Mouse (Mus musculus) heart, embryonic 14.5 days (tissue): ENCODE results near the gene Mthfr. TPM values are rescaled to one million over a fixed set of nuclear protein-coding genes. Genes with fewer than 3 reads are reported as not detected.

Experiments used
- ATAC-seq: fragments of 200-750 bp; cut with Nextera tagmentation; 2 replicates; pipeline ENCODE4 v1.8.0; 2017; ENCODE audit warnings: low read depth, moderate TSS enrichment; ENCODE audit not compliant: insufficient number of reproducible peaks, insufficient read depth, low FRiP score
- H3K27ac ChIP-seq, 2 experiments: fragments of 200-500 bp in 1 of 2; fragments of 300-500 bp in 1 of 2; sonication (generic) in 1 of 2; replicated peaks in 1 of 2; 2 replicates each; pipeline ENCODE4 v1.5.1; 2012 to 2014; ENCODE audit warnings: low read depth in 2 of 2, low read length in 2 of 2, control low read depth in 1 of 2, mild to moderate bottlenecking in 1 of 2, mixed read lengths in 1 of 2; ENCODE audit not compliant: control insufficient read depth in 1 of 2, insufficient read depth in 1 of 2
- H3K27me3 ChIP-seq: fragments of 300-500 bp; sonication (generic); 2 replicates; pipeline ENCODE4 v1.6.1; 2014; ENCODE audit warnings: mild to moderate bottlenecking, low read length, control low read depth; ENCODE audit not compliant: control insufficient read depth, insufficient read depth
- H3K36me3 ChIP-seq: fragments of 300-500 bp; sonication (generic); 2 replicates; pipeline ENCODE4 v1.6.1; 2014; ENCODE audit warnings: mild to moderate bottlenecking, control low read depth, low read length, mixed read lengths; ENCODE audit not compliant: control insufficient read depth, insufficient read depth
- H3K4me1 ChIP-seq, 2 experiments: fragments of 200-500 bp in 1 of 2; fragments of 300-500 bp in 1 of 2; sonication (generic) in 1 of 2; 2 replicates each; pipeline ENCODE4 v1.6.1; 2012 to 2014; ENCODE audit warnings: low read length in 2 of 2, control low read depth in 1 of 2, mixed read lengths in 1 of 2; ENCODE audit not compliant: control insufficient read depth in 2 of 2, insufficient read depth in 2 of 2
- H3K4me2 ChIP-seq: fragments of 300-500 bp; sonication (generic); 2 replicates; pipeline ENCODE4 v1.6.1; 2014; ENCODE audit warnings: mild to moderate bottlenecking, low read length
- H3K4me3 ChIP-seq, 2 experiments: fragments of 200-500 bp in 1 of 2; fragments of 300-500 bp in 1 of 2; sonication (generic) in 1 of 2; 2 replicates each; pipeline ENCODE4 v1.5.1; 2012 to 2014; ENCODE audit warnings: low read length in 2 of 2, mild to moderate bottlenecking in 2 of 2, control low read depth in 1 of 2, low read depth in 1 of 2, moderate library complexity in 1 of 2; ENCODE audit not compliant: control insufficient read depth in 1 of 2, insufficient read depth in 1 of 2
- H3K9ac ChIP-seq: fragments of 300-500 bp; sonication (generic); 2 replicates; pipeline ENCODE4 v1.6.1; 2014; ENCODE audit warnings: mild to moderate bottlenecking, low read length
- H3K9me3 ChIP-seq: fragments of 300-500 bp; sonication (generic); 2 replicates; pipeline ENCODE4 v1.6.1; 2016; ENCODE audit warnings: low read length, control low read depth; ENCODE audit not compliant: control insufficient read depth
- WGBS: fragments of 180-500 bp; shearing (Covaris S2); extraction: QIAGEN DNeasy Blood & Tissue Kit; methylation state at CpG from one replicate; pipeline ENCODE4 v1.1.7; 2014; 5-methylcytosine and 5-hydroxymethylcytosine counted together
- polyA plus RNA-seq: library from polyadenylated mRNA; unstranded; fragments of >200 nt; fragmentation: Nextera tagmentation; extraction: Ambion mirVana; gene quantifications from 2 replicates; pipeline ENCODE4 v1.2.1, GENCODE M21; 2014

Mthfr gene
- polyA plus RNA-seq, 1 experiment from 2014 or later: 9.7 TPM

- H3K36me3 ChIP-seq: peaks cover 59% of the 10 kb centered on the region
- ATAC-seq: no peak
- H3K4me2 ChIP-seq: no peak overlapping the region
- H3K27me3 ChIP-seq: no peaks in the 10 kb centered on the region
- peaks cover 8 to 10% of the 10 kb centered on the region in 2 experiments; a peak in 2 of 4 replicates for H3K4me1 ChIP-seq
- no peak overlapping the region for H3K4me3 ChIP-seq
- no peak overlapping the region for H3K9ac ChIP-seq
- no peaks in the 10 kb centered on the region for H3K9me3 ChIP-seq
- no peak overlapping the region for H3K27ac ChIP-seq
- WGBS: 85% methylated on average over 9 of the region's 9 CpGs
Observed at GRCm38 (mm10) chr4:148058218-148058819, 19.4 kb downstream of the Mthfr start.

- peaks cover 8 to 10% of the 10 kb centered on the region in 2 experiments; a peak in 2 of 4 replicates for H3K4me1 ChIP-seq
- H3K36me3 ChIP-seq: peaks cover 52% of the 10 kb centered on the region
- H3K9ac ChIP-seq: no peak overlapping the region
- no peak overlapping the region for H3K4me2 ChIP-seq
- H3K27ac ChIP-seq: no peak overlapping the region
- no peaks in the 10 kb centered on the region for H3K27me3 ChIP-seq
- WGBS: 92% methylated on average over 6 of the region's 6 CpGs
- H3K9me3 ChIP-seq: no peaks in the 10 kb centered on the region
- no peak for ATAC-seq
- H3K4me3 ChIP-seq: no peak overlapping the region
Observed at GRCm38 (mm10) chr4:148058993-148059392, 20.1 kb downstream of the Mthfr start.

GRCm38 (mm10) chr4:148060120-148061085 is 21.5 kb downstream of the Mthfr start:
- H3K27me3 ChIP-seq: no peaks in the 10 kb centered on the region
- ATAC-seq: no peak
- WGBS: 48% methylated on average over 13 of the region's 13 CpGs
- no peak overlapping the region for H3K27ac ChIP-seq
- H3K4me3 ChIP-seq: no peak overlapping the region
- H3K9me3 ChIP-seq: no peaks in the 10 kb centered on the region
- H3K36me3 ChIP-seq: peaks cover 38% of the 10 kb centered on the region
- H3K4me2 ChIP-seq: no peak overlapping the region
- no peak overlapping the region for H3K9ac ChIP-seq
- H3K4me1 ChIP-seq: peaks cover 8 to 10% of the 10 kb centered on the region in 2 experiments; a peak in 2 of 4 replicates

- 78% methylated on average over 9 of the region's 9 CpGs for WGBS
Observed at GRCm38 (mm10) chr4:148061086-148061480, 22.2 kb downstream of the Mthfr start.

GRCm38 (mm10) chr4:148065702-148066400 is 27.0 kb downstream of the Mthfr start:
- WGBS: 54% methylated on average over 6 of the region's 6 CpGs
- Histone ChIP-seq H3K27ac (no peak overlapping the region), H3K36me3 (no peaks in the 10 kb centered on the region)

More at GRCm38 (mm10) chr4:148061086-148061480, 22.2 kb downstream of the Mthfr start:
- no peak overlapping the region for H3K4me2 ChIP-seq
- no peak overlapping the region for H3K27ac ChIP-seq
- H3K4me1 ChIP-seq: peaks cover 8 to 12% of the 10 kb centered on the region in 2 experiments; a peak in 2 of 4 replicates
- H3K36me3 ChIP-seq: peaks cover 31% of the 10 kb centered on the region
- H3K27me3 ChIP-seq: no peaks in the 10 kb centered on the region
- H3K9me3 ChIP-seq: no peaks in the 10 kb centered on the region
- no peak for ATAC-seq
- no peak overlapping the region for H3K4me3 ChIP-seq
- H3K9ac ChIP-seq: no peak overlapping the region

GRCm38 (mm10) chr4:148066401-148066744 is 27.5 kb downstream of the Mthfr start:
- Histone ChIP-seq H3K4me2 (no peak overlapping the region), H3K36me3 (no peaks in the 10 kb centered on the region), H3K9ac (no peak overlapping the region), H3K4me1 (peaks cover 9 to 15% of the 10 kb centered on the region in 2 experiments; a peak in 3 of 4 replicates), H3K4me3 (no peak overlapping the region), H3K27ac (no peak overlapping the region), H3K9me3 (no peaks in the 10 kb centered on the region), H3K27me3 (no peaks in the 10 kb centered on the region)
- ATAC-seq: no peak
- WGBS: 47% methylated on average over 9 of the region's 9 CpGs

More at GRCm38 (mm10) chr4:148065702-148066400, 27.0 kb downstream of the Mthfr start:
- Histone ChIP-seq H3K4me3 (no peak overlapping the region), H3K4me1 (peaks cover 9 to 15% of the 10 kb centered on the region in 2 experiments; a peak in 3 of 4 replicates), H3K9me3 (no peaks in the 10 kb centered on the region), H3K4me2 (no peak overlapping the region), H3K9ac (no peak overlapping the region), H3K27me3 (no peaks in the 10 kb centered on the region)
- ATAC-seq: no peak

- Histone ChIP-seq H3K9me3 (no peaks in the 10 kb centered on the region), H3K4me3 (no peak overlapping the region), H3K27ac (no peak overlapping the region), H3K9ac (no peak overlapping the region), H3K36me3 (no peaks in the 10 kb centered on the region), H3K4me1 (peaks cover 9 to 15% of the 10 kb centered on the region in 2 experiments; a peak in 3 of 4 replicates), H3K4me2 (no peak overlapping the region), H3K27me3 (no peaks in the 10 kb centered on the region)
- ATAC-seq: no peak
- WGBS: 90% methylated on average over 8 of the region's 8 CpGs
Observed at GRCm38 (mm10) chr4:148067346-148067745, 28.5 kb downstream of the Mthfr start.
